Mouse (Mus musculus): Measurements from ENCODE around the gene Cbr3.

DNA sequence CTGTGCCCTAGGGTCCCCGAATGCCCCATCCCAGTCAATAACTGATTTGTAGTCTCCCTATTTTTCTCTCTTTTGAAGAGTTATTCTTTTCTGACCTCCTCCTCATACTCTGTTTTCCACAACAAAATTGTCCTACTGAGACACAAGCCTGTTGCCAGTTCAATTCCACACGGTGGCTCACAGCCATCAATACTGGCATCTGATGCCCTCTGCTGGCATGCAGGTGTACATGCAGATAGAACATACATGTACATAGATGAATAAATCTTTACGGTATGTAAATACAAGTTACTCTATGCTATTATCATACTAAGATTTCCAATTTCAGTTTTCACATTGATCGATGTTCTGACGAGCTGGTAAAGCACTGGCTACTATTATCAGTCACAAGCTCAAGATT is 12.0 kb upstream of the Cbr3 start:
- TF ChIP-seq CTCF (IDR thresholded peaks at IDR 0.05; ENCODE audit: low read depth) (peak; percentile 57), EP300 (IDR thresholded peaks at IDR 0.05; ENCODE audit: low read depth) (no peak)

All from liver, postnatal 0 days (tissue).